Comparison of ENCODE assay signal across 8 mouse cellular contexts in genomic region chr16:22504851-22505250, GRCm38 (mm10).
DNase-seq lines count a peak whose midpoint lies in the region; ATAC-seq and TF ChIP-seq lines count a peak whose summit lies in the region.

No protein-coding gene starts in this region.

- H3K4me1 ChIP-seq in embryonic facial prominence, embryonic 13.5 days = peaks cover 22% of the 10 kb centered on the region
- peaks cover 13% of the 10 kb centered on the region for H3K4me1 ChIP-seq in limb, embryonic 14.5 days (ENCODE audit: control insufficient read depth, insufficient read depth, low read length)

- H3K27ac ChIP-seq in embryonic facial prominence, embryonic 13.5 days = no peak overlapping the region
- H3K27ac ChIP-seq in limb, embryonic 14.5 days (replicated peaks; ENCODE audit: low read depth, low read length) = no peak overlapping the region

- no peak for TF ChIP-seq POLR2A in limb, embryonic 14.5 days (IDR thresholded peaks at IDR 0.05; ENCODE audit: borderline replicate concordance, extremely low read depth, insufficient read depth, insufficient read length)

- peak; percentile 26 for DNase-seq in cerebellum, adult 11 months
- DNase-seq in cerebellum, postnatal 10 days = no peak
- peak; percentile 72 for DNase-seq in MN1 (ENCODE audit: low spot score)
- peak; percentile 56 for DNase-seq in heart, postnatal 36 days
- DNase-seq in limb, embryonic 14.5 days (ENCODE audit: low spot score) = peak; percentile 55
- DNase-seq in telencephalon, adult 2 months (ENCODE audit: low read depth, low spot score) = peak; percentile 67
- no peak for DNase-seq in spleen, postnatal 4 days (ENCODE audit: low spot score in 2 of 2)

- no peak overlapping the region for H3K4me3 ChIP-seq in embryonic facial prominence, embryonic 13.5 days
- H3K4me3 ChIP-seq in limb, embryonic 14.5 days (replicated peaks; ENCODE audit: low read length) = no peak overlapping the region

- intact Hi-C loops in heart, postnatal 36 days (cut with DNase I) = no loop called here

- no peak overlapping the region for H3K4me2 ChIP-seq in embryonic facial prominence, embryonic 13.5 days
- H3K4me2 ChIP-seq in limb, embryonic 14.5 days (replicated peaks; ENCODE audit: low read depth, low read length, severe bottlenecking) = no peak overlapping the region

- peak; percentile 66 for ATAC-seq in embryonic facial prominence, embryonic 13.5 days (ENCODE audit: insufficient number of reproducible peaks, insufficient read depth, low FRiP score, low TSS enrichment, low read depth)
- peak; percentile 77; the same call in 1 of the 2 replicates for ATAC-seq in limb, embryonic 14.5 days (ENCODE audit: low FRiP score, low read depth)

- WGBS in embryonic facial prominence, embryonic 13.5 days = 22% methylated on average over 8 of the region's 8 CpGs
- 17% methylated on average over 8 of the region's 8 CpGs for WGBS in limb, embryonic 14.5 days

- no peaks in the 10 kb centered on the region for H3K27me3 ChIP-seq in embryonic facial prominence, embryonic 13.5 days
- no peaks in the 10 kb centered on the region for H3K27me3 ChIP-seq in limb, embryonic 14.5 days (ENCODE audit: control insufficient read depth, insufficient read depth, low read length)

- no peak overlapping the region for H3K9ac ChIP-seq in embryonic facial prominence, embryonic 13.5 days
- H3K9ac ChIP-seq in limb, embryonic 14.5 days (ENCODE audit: low read depth, low read length, severe bottlenecking) = no peak overlapping the region

- 0 out of 2 replicates have a peak, but pooled peaks cover 3% of the 10 kb centered on the region for H3K9me3 ChIP-seq in embryonic facial prominence, embryonic 13.5 days
- no peaks in the 10 kb centered on the region for H3K9me3 ChIP-seq in limb, embryonic 14.5 days (ENCODE audit: control insufficient read depth, low read length)

- H3K36me3 ChIP-seq in embryonic facial prominence, embryonic 13.5 days = no peaks in the 10 kb centered on the region
- no peaks in the 10 kb centered on the region for H3K36me3 ChIP-seq in limb, embryonic 14.5 days (ENCODE audit: control insufficient read depth, insufficient read depth, low read length)

Comparison
In these comparisons a context has a peak if more than half of its experiments do, and no peak if none do; other contexts are left out.
1. DNase-seq: peak in cerebellum, adult 11 months (single experiment), MN1 (single experiment), heart, postnatal 36 days (2 of 2), limb, embryonic 14.5 days (single experiment) and telencephalon, adult 2 months (single experiment); none in cerebellum, postnatal 10 days (0 of 2) and spleen, postnatal 4 days (0 of 2).